In the genomic region with DNA sequence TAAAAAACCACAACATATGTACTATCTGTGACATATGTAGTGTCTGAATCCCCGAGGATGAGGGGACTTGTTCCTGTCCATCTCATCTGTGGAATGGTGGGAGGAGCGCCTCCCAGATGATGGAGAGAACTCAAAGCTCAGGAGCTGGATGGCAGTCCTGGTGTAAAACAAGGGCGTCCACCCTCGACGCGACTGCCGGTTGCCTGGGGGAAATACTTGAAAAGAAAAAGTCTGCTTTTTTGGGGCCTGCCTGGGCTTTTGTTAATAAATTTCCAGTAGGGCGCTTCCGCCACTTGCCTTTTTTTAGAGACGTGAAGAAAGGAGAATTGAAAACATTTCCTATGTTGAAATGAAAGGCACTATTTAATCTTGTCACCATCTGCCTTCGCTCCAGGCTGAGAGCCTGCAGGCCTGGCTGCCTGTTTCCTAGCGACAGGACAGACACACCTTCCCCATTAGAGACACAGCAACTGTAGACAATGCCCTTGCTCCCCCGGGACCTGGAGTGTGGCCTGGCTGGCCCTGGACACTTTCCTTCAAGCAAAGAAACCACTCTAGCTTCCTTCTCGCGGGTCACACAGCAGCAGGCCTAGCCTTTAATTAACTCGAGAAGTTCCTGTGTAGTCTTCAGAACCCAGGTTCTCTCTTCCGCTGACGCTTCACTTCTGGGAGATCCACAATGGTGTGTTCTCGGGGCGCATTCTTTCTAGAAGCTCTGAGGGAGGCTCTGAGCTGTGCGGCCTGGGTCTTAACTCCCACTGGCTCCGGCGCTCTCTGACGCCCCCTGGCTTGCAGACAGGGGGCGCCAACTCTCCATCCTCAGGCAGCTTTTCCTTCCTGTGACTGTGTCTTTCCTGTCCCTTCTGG, we compare ENCODE assay signal across 9 mouse cellular contexts. TPM values are rescaled to one million over a fixed set of nuclear protein-coding genes. Genes with fewer than 3 reads are reported as not detected.
DNase-seq lines count a peak whose midpoint lies in the region; ATAC-seq lines count a peak whose summit lies in the region.
"Had no signal": no experiment of that assay in that cellular context is flagged by ENCODE, and none has a peak within 500 bp of the region (broad histone marks: within the 10 kb centered on the region; RNA-seq: fewer than 3 reads in every experiment).

No protein-coding gene starts in this region.

- no peak overlapping the region for H3K4me3 ChIP-seq in heart, embryonic 11.5 days (ENCODE audit: low read depth, low read length)
- H3K4me3 ChIP-seq in limb, embryonic 12.5 days (replicated peaks) = no peak overlapping the region
- H3K4me3 ChIP-seq: erythroblast, embryonic 14.5 days had no signal

- WGBS in heart, embryonic 11.5 days (ENCODE audit: insufficient replicate concordance) = 22% methylated on average over 25 of the region's 25 CpGs
- 30% methylated on average over 25 of the region's 25 CpGs for WGBS in limb, embryonic 12.5 days

- peak overlapping the region; percentile 49 for H3K4me2 ChIP-seq in heart, embryonic 11.5 days
- peak overlapping the region; percentile 35 for H3K4me2 ChIP-seq in limb, embryonic 12.5 days

- no peaks in the 10 kb centered on the region for H3K36me3 ChIP-seq in heart, embryonic 11.5 days (ENCODE audit: control insufficient read depth, insufficient read depth, low read length)
- H3K36me3 ChIP-seq in limb, embryonic 12.5 days = no peaks in the 10 kb centered on the region

- DNase-seq in 3134 (ENCODE audit: extremely low read depth, insufficient read length, low spot score) = peak; percentile 24
- DNase-seq in MN1 (ENCODE audit: low spot score) = peak; percentile 85
- peak; percentile 83 for DNase-seq in embryo, embryonic 11 days
- DNase-seq in kidney, adult 8-10 months = peak; percentile 27 to 44
- DNase-seq in retina, embryonic 14.5 days (ENCODE audit: low spot score) = peak; percentile 78
- DNase-seq in natural killer cell, adult 2 months (ENCODE audit: low spot score in 2 of 2) = no peak

- 0 out of 2 replicates have a peak overlapping the region, but pooled peaks have one; percentile 35 for H3K27ac ChIP-seq in heart, embryonic 11.5 days (ENCODE audit: low read depth, low read length)
- no peak overlapping the region for H3K27ac ChIP-seq in limb, embryonic 12.5 days

- H3K27me3 ChIP-seq in heart, embryonic 11.5 days (ENCODE audit: control insufficient read depth, insufficient read depth, low read length) = no peaks in the 10 kb centered on the region
- no peaks in the 10 kb centered on the region for H3K27me3 ChIP-seq in limb, embryonic 12.5 days

- ATAC-seq in heart, embryonic 11.5 days (replicated peaks; ENCODE audit: insufficient number of reproducible peaks, low FRiP score, low TSS enrichment) = no peak
- ATAC-seq in limb, embryonic 12.5 days (ENCODE audit: insufficient number of reproducible peaks, insufficient read depth, low FRiP score, low TSS enrichment, low read depth) = no peak; the same call in 1 of the 2 replicates

- H3K9ac ChIP-seq in heart, embryonic 11.5 days (ENCODE audit: low read depth, low read length) = peak overlapping the region; percentile 49; the same call in 1 of the 2 replicates
- H3K9ac ChIP-seq in limb, embryonic 12.5 days (replicated peaks) = no peak overlapping the region; the same call in 1 of the 2 replicates

- H3K9me3 ChIP-seq in heart, embryonic 11.5 days (replicated peaks; ENCODE audit: control insufficient read depth, low read length) = no peaks in the 10 kb centered on the region
- H3K9me3 ChIP-seq in limb, embryonic 12.5 days = no peaks in the 10 kb centered on the region

- H3K4me1 ChIP-seq in heart, embryonic 11.5 days (ENCODE audit: control insufficient read depth, insufficient read depth, low read length) = peaks cover 9% of the 10 kb centered on the region
- 0 out of 2 replicates have a peak, but pooled peaks cover 5% of the 10 kb centered on the region for H3K4me1 ChIP-seq in limb, embryonic 12.5 days (replicated peaks)

RNA-seq across cellular contexts. Expression of gene Rpl36-ps4, which starts 43.3 kb away (rescaled TPM):
- not detected in 2 replicates for polyA plus RNA-seq in heart, embryonic 11.5 days (2014; fragmentation: Nextera tagmentation; extraction: Ambion mirVana)
- polyA plus RNA-seq in limb, embryonic 12.5 days (2016; fragmentation: Nextera tagmentation; extraction: Ambion mirVana) = not detected in 2 replicates
- polyA plus RNA-seq: erythroblast, embryonic 14.5 days had no signal

Comparison
In these comparisons a context has a peak if more than half of its experiments do, and no peak if none do; other contexts are left out.
1. DNase-seq: peak in 3134 (single experiment), MN1 (single experiment), embryo, embryonic 11 days (single experiment), kidney, adult 8-10 months (2 of 2) and retina, embryonic 14.5 days (single experiment); none in natural killer cell, adult 2 months (0 of 2).